Mouse (Mus musculus) urinary bladder, postnatal 14 days (tissue): Measurements from ENCODE around the gene Rrbp1.

Source experiments
- DNase-seq: peaks from one replicate; pipeline ENCODE4 v3.0.0; 2021; ENCODE audit warnings: low spot score

Gene Rrbp1

GRCm38 (mm10) chr2:143953944-143954343 is 57.1 kb downstream of the Rrbp1 start:
- no peak for DNase-seq

GRCm38 (mm10) chr2:143951546-143952315 is 59.3 kb downstream of the Rrbp1 start:
- peak; percentile 80 for DNase-seq

- DNase-seq: no peak
Measured at GRCm38 (mm10) chr2:143951028-143951420, 60.0 kb downstream of the Rrbp1 start.

GRCm38 (mm10) chr2:143950290-143951027 is 60.6 kb downstream of the Rrbp1 start:
- DNase-seq: no peak

- DNase-seq: no peak
Measured at GRCm38 (mm10) chr2:143949217-143949616, 61.8 kb downstream of the Rrbp1 start.

GRCm38 (mm10) chr2:143948416-143948815 is 62.6 kb downstream of the Rrbp1 start:
- DNase-seq: no peak

- no peak for DNase-seq
Measured at GRCm38 (mm10) chr2:143947981-143948380, 63.1 kb downstream of the Rrbp1 start.

- no peak for DNase-seq
Measured at GRCm38 (mm10) chr2:143946399-143946798, 64.7 kb downstream of the Rrbp1 start.

GRCm38 (mm10) chr2:143945466-143946075 is 65.5 kb downstream of the Rrbp1 start:
- peak; percentile 53 for DNase-seq

GRCm38 (mm10) chr2:143944796-143945195 is 66.3 kb downstream of the Rrbp1 start:
- DNase-seq: no peak

- DNase-seq: no peak
Measured at GRCm38 (mm10) chr2:143940406-143940805, 70.7 kb downstream of the Rrbp1 start.

- DNase-seq: no peak
Measured at GRCm38 (mm10) chr2:143937861-143938260, 73.2 kb downstream of the Rrbp1 start.

- DNase-seq: no peak
Measured at GRCm38 (mm10) chr2:143934439-143934838, 76.6 kb downstream of the Rrbp1 start.

GRCm38 (mm10) chr2:143933516-143933915 is 77.5 kb downstream of the Rrbp1 start:
- no peak for DNase-seq

- DNase-seq: no peak
Measured at GRCm38 (mm10) chr2:143932340-143932873, 78.7 kb downstream of the Rrbp1 start.

- DNase-seq: no peak
Measured at GRCm38 (mm10) chr2:143929607-143930311, 81.3 kb downstream of the Rrbp1 start.

- DNase-seq: no peak
Measured at GRCm38 (mm10) chr2:143925826-143926225, 85.2 kb downstream of the Rrbp1 start.

GRCm38 (mm10) chr2:143924085-143924484 is 87.0 kb downstream of the Rrbp1 start:
- no peak for DNase-seq

GRCm38 (mm10) chr2:143918831-143919502 is 92.1 kb downstream of the Rrbp1 start:
- DNase-seq: no peak

- no peak for DNase-seq
Measured at GRCm38 (mm10) chr2:143917622-143918021, 93.4 kb downstream of the Rrbp1 start.

- no peak for DNase-seq
Measured at GRCm38 (mm10) chr2:143916229-143916628, 94.8 kb downstream of the Rrbp1 start.
